Mouse (Mus musculus) thymus, postnatal 36 days (tissue): Measurements from ENCODE around the gene Sec23b.
"Not testable (repeated sequence)": the region's sequence is repeated elsewhere in the genome, so short reads cannot be mapped to it uniquely, and the experiment has no call there.

Experiments used
- DNase-seq, 2 experiments: peaks; one replicate each; pipeline ENCODE4 v3.0.0; 2022; ENCODE audit warnings: mixed read lengths in 2 of 2

Sec23b gene

GRCm38 (mm10) chr2:144555820-144556552 lies at the start of gene Sec23b:
Gene Sec23b (plus strand): TSS chr2:144556229.
- DNase-seq: peak; percentile 95

DNA sequence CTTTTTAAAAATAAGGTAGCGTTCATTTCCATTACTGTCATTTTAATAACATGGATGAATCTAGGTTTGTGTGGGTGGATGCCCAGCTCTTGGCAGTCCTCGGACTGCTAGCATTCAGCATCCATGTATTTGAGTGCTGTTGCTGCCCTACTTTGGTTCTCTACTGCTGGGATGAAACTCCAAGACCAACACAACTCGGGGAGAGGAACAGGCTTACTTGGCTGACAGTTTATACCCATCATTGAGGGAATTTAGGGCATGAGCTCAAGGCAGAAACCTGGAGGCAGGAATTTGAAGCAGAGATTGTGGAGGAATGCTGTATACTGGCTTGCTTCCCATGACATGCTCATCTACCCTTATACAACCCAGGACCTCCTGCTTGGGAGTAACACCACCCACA lies 41.4 kb upstream of the Sec23b start:
- DNase-seq: no peak

DNA sequence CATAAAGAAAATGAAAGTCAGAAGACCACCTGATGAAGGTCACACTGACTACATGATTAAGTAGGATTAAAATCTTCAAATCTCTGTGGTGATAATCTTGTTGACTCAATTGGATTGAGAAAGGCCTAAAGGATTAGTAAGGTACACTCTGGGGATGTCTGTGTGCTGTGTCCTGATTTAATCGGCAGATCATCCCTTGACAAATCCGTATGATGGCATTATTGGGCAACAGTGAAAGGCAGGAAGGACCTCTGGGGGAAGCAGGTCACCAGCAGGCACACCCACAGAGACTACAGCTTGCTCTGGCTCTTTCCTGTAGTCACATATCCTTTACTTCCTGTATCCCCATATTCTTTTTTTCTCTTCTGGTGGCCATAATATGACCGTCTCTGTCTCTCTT lies 36.3 kb upstream of the Sec23b start:
- no peak for DNase-seq

- DNase-seq: no peak
Measured at GRCm38 (mm10) chr2:144525856-144526255, 30.2 kb upstream of the Sec23b start.

DNA sequence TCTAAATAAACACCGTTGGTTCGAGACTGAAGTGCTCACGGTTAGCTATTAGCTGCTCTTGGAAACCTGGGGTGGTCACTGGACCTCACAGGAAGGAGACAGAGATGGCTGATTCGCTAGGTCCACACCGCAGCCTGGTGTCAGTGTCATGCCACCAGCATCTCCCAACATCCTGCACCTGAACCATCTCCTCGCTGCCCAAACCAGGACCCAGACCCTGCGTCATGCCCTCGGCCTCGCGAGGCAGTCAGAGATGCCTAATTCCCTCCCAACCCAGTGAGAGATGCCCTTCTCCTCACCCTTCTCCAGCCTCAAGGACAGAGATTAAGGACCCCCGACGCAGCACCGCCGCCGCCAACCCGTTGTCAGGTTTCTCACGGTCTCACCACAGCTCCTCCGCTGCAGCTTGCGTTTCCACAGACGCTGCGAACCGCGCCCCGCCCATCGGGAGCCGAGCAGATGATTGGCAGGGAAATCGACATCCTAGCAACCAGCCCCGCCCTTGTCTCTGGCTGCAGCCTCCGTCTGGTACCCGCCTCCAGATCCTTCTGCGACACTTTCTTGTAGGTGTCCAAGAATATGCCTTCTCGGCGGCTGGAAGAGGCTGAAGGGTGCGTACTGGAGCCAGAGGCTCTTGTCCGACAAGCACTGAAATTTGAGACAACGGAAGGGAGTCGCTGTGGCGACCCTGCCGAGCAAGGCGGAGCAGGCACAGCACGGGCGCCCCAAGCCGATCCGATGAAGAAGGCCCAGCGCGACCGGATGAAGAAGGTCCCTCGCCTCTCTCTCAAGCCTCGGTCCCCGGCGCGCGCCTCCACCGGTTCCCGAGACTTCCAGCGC lies 28.8 kb upstream of the Sec23b start, which contains the start of the genes Dzank1 and Polr3f:
Dzank1 (minus strand) TSS at position 434 of the 840 bp plus-strand sequence.
Polr3f (plus strand) TSS at position 738 of the 840 bp plus-strand sequence.
- DNase-seq: peak; percentile 95 to 96

- DNase-seq: no peak
Measured at GRCm38 (mm10) chr2:144527821-144528174, 28.2 kb upstream of the Sec23b start.

DNA sequence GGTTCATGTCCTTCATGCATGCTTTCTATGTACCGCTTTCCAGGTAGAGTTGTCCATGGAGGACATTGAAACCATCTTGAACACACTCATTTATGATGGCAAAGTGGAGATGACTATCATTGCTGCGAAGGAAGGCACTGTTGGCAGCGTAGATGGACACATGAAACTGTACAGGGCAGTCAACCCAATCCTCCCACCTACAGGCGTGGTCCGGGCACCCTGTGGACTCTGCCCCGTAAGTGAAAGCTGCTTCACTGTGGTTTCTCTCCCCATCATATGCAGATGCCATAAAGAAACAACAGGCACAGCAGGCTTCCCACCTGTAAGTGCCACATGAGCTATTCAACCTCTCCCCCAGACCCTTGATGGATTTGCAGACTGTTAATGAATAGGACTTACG lies 18.9 kb upstream of the Sec23b start:
- no peak for DNase-seq

GRCm38 (mm10) chr2:144541246-144541645 lies 14.8 kb upstream of the Sec23b start:
- no peak for DNase-seq

- DNase-seq: no peak
Measured at GRCm38 (mm10) chr2:144543670-144544069, 12.4 kb upstream of the Sec23b start.

- no peak for DNase-seq
Measured at GRCm38 (mm10) chr2:144544630-144545029, 11.4 kb upstream of the Sec23b start.

DNA sequence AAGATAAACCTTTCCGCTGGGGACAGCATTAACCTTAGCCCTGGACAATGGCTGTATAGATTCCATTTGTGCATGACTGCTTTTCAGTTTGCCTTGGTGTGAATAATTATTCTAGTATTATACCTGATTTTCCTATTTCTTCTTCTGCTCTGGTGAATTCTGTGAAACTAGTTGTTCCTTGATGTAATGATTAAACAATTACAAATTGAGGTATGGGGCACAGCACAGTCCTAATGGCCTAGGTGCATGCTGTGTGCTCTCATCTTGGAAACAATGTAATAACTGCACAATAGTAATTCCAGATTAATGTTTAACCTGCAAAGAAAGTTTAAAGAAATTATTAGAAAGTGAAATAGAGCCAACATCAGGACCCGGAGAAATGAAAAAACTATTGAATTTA lies 11.0 kb upstream of the Sec23b start:
- no peak for DNase-seq

DNA sequence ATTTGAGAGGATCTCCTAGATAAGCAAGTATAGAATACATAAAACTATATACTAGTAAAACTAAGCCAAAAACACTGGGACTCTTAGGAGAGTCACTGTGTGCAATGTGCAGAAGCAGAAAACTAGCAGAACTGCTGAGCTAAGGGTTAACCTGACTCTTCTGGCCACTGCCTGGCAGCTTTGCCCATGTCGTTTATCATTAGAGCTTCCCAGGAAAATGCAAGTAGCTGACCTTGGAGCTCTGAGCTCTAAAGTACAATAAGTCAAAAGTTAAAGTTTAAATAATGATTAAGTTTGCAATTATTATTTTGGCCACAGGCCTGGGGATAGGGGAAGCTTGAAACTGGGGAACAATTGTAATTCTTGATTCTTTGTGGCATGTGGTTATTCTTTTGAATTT lies 10.5 kb upstream of the Sec23b start:
- no peak for DNase-seq

- DNase-seq: no peak
Measured at GRCm38 (mm10) chr2:144547559-144547958, 8.5 kb upstream of the Sec23b start.

- peak; percentile 45 to 51 for DNase-seq
Measured at GRCm38 (mm10) chr2:144550529-144550928, 5.5 kb upstream of the Sec23b start, which contains the start of gene Rbbp9. Gene Rbbp9 (minus strand): TSS chr2:144550869.

- DNase-seq: no peak
Measured at GRCm38 (mm10) chr2:144553905-144554304, 2.1 kb upstream of the Sec23b start.

GRCm38 (mm10) chr2:144555286-144555819 lies 676 bp upstream of the Sec23b start:
- DNase-seq: peak in 1 of 2 experiments; percentile 2

DNA sequence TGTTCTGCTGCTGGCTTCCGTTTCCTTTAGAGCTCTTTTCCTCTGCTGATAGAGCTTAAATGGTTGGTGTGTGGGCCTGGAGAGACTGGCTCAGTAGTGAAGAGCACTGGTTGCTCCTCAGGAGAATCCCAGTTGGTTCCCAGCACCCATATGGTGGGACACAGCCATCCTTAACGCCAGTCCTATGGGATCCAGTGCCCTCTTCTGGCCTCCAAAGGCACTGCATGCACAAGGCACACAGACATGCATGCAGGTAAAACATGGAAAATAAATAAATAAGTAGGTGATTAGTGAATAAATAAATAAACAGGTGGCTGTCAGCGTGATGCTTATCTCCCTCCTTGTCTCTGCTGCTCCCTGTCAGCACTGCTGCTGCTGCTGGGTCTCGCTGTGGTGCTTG lies 32.7 kb downstream of the Sec23b start:
- peak in 1 of 2 experiments; percentile 4 for DNase-seq

DNA sequence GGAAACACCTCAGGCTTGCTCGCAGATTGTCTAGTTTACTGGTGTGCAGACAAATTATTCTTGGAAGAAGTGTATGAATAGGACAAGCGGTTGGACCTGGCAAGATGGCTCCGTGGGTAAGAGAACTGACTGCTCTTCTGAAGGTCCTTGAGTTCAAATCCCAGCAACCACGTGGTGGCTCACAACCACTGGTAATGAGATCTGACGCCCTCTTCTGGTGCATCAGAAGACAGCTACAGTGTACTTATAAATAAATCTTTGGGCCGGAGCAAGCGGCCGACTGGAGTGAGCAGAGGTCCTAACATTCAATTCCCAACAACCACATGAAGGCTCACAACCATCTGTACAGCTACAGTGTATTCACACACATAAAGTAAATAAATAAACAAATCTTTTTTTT lies 37.0 kb downstream of the Sec23b start:
- not testable (repeated sequence) for DNase-seq

DNA sequence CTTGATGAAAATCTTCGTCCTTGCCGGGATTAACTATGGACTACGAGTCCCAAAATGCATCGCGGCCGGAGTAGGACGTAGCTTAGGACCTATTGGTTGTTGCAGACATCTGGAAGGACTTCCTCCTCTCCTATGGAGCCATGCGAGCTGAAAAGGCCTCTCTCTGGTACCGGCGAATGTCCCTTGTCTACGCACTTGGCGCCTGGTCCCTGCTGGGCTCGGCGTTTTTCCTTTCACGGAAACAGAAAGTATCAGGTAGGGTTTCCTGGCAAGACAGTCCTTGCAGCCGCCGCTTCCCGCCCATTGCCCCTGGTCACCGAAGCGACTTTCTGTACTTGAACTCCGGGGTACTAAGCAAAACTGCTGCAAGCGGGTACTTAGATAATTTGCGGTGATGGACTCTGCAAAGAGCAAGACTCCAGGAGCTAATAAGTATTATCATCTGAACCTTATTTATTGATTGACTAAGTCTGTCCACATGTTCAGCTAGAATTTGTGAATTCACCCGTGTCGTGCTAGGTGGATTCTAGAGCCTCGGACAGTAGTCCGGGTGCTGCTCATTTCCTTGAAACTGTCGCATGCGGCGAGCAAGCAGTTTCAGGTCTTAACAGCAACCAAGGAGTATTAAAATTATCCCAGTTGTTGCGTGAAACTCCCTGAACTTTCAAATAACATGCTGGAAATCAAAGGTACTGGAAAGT lies 38.1 kb downstream of the Sec23b start, which contains the start of gene Smim26:
Smim26 (plus strand) TSS at position 104 of the 701 bp plus-strand sequence.
- DNase-seq: peak; percentile 70 to 74

- DNase-seq: no peak
Measured at GRCm38 (mm10) chr2:144598006-144598405, 42.0 kb downstream of the Sec23b start.

DNA sequence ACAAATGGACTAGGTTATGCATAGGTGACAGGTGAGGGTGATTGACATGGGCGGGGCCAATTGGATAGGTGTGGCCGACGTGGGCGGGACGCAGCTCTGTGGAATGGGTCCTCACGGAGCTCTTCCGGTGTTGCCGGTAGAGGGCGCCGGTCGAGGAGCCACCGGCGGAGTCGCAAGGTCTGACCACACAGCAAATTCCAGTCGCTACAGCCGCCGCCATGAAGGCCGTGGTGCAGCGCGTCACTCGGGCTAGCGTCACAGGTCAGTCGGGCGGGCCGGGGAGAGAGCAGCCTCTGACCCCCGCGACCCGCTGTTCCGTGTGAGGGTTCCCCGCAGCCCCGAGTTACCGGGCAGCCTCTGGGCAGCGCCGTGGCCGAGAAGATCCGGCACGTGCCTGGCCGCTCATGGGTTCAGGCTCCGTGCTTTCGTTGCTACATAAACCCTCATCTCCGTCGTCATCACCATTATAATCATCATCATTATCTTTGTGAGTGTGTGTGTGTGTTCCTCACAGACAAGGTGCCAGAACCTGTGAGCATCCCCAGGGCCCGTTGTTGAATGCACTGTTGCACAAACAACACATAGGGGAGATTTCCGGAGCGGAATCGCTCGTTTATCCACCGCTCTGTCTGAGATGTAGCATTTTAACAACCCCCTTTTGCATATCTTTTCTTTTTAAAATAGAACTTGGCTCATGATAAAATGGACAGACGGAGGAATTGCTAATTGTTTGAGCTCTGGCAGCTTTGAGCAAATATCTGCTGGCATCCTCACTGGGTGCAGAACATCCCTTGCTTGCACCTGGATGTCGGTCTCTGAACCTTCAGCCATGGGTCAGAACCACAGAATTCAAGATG lies 44.0 kb downstream of the Sec23b start, which contains the start of gene Dtd1:
Dtd1 (plus strand) TSS at position 67 of the 857 bp plus-strand sequence.
- peak; percentile 85 for DNase-seq

- no peak for DNase-seq
Measured at GRCm38 (mm10) chr2:144601576-144601975, 45.5 kb downstream of the Sec23b start.
